Mouse (Mus musculus) E14TG2a.4 (cell line): ENCODE measurements around the gene Olfr71.

ENCODE experiments used
- H3K27me3 ChIP-seq: 2 replicates; pipeline ENCODE4 v1.6.1; 2014; ENCODE audit warnings: low read length, control low read depth; ENCODE audit not compliant: insufficient read depth
- H3K36me3 ChIP-seq: 2 replicates; pipeline ENCODE4 v1.6.1; 2014; ENCODE audit warnings: low read length, control low read depth; ENCODE audit not compliant: insufficient read depth
- H3K4me1 ChIP-seq: replicated peaks from 2 replicates; pipeline ENCODE4 v1.6.1; 2014; ENCODE audit warnings: low read depth, low read length, control low read depth
- H3K4me3 ChIP-seq: replicated peaks from 2 replicates; pipeline ENCODE4 v1.5.1; 2014; ENCODE audit warnings: mild to moderate bottlenecking, low read length
- H3K9me3 ChIP-seq: 2 replicates; pipeline ENCODE4 v1.6.1; 2014; ENCODE audit warnings: low read length, control low read depth
- CTCF ChIP-seq: conservative IDR thresholded peaks from 2 replicates; pipeline ENCODE4 v1.5.1; 2014; ENCODE audit warnings: low read length
- NANOG ChIP-seq: IDR thresholded peaks from 2 replicates; pipeline ENCODE4 v1.6.1; 2014; ENCODE audit warnings: borderline replicate concordance, low read length, mixed read lengths
- POU5F1 ChIP-seq: IDR thresholded peaks from 2 replicates; pipeline ENCODE4 v1.6.1; 2014; ENCODE audit warnings: low read length, borderline replicate concordance

Gene Olfr71

GRCm38 (mm10) chr4:43700707-43701106 is 9.3 kb downstream of the Olfr71 start, which contains the start of gene Olfr70:
Gene Olfr70, minus strand, starts transcription at chr4:43700807.
- Histone ChIP-seq H3K9me3 (no peaks in the 10 kb centered on the region), H3K4me3 (no peak within 1 kb of the TSS), H3K4me1 (peaks cover 4% of the 10 kb centered on the region), H3K27me3 (peaks cover 37% of the 10 kb centered on the region), H3K36me3 (no peaks in the 10 kb centered on the region)
- no peak for TF ChIP-seq NANOG

GRCm38 (mm10) chr4:43696561-43696960 is 13.5 kb downstream of the Olfr71 start:
- TF ChIP-seq NANOG, result no peak
- TF ChIP-seq CTCF, result no peak
- TF ChIP-seq POU5F1, result no peak

GRCm38 (mm10) chr4:43695249-43695671 is 14.8 kb downstream of the Olfr71 start:
- Histone ChIP-seq H3K4me3 (no peak overlapping the region), H3K4me1 (peaks cover 18% of the 10 kb centered on the region), H3K27me3 (peaks cover 32% of the 10 kb centered on the region), H3K9me3 (peaks cover 8% of the 10 kb centered on the region), H3K36me3 (no peaks in the 10 kb centered on the region)
- TF ChIP-seq POU5F1, result no peak
- TF ChIP-seq CTCF, result no peak
- no peak for TF ChIP-seq NANOG

More at GRCm38 (mm10) chr4:43696561-43696960, 13.5 kb downstream of the Olfr71 start:
- H3K36me3 ChIP-seq, result no peaks in the 10 kb centered on the region
- peaks cover 8% of the 10 kb centered on the region for H3K9me3 ChIP-seq
- peaks cover 25% of the 10 kb centered on the region for H3K27me3 ChIP-seq
- peaks cover 18% of the 10 kb centered on the region for H3K4me1 ChIP-seq
- no peak overlapping the region for H3K4me3 ChIP-seq

- peaks cover 34% of the 10 kb centered on the region for H3K27me3 ChIP-seq
- peaks cover 18% of the 10 kb centered on the region for H3K4me1 ChIP-seq
- no peak overlapping the region for H3K4me3 ChIP-seq
- H3K9me3 ChIP-seq, result peaks cover 8% of the 10 kb centered on the region
- H3K36me3 ChIP-seq, result no peaks in the 10 kb centered on the region
- TF ChIP-seq CTCF, result no peak
- no peak for TF ChIP-seq NANOG
- TF ChIP-seq POU5F1, result no peak
These were observed 15.4 kb downstream of the Olfr71 start for GRCm38 (mm10) chr4:43694439-43695248.

GRCm38 (mm10) chr4:43693806-43694241 is 16.2 kb downstream of the Olfr71 start:
- Histone ChIP-seq H3K4me3 (no peak overlapping the region), H3K36me3 (no peaks in the 10 kb centered on the region), H3K27me3 (peaks cover 34% of the 10 kb centered on the region), H3K4me1 (peaks cover 18% of the 10 kb centered on the region), H3K9me3 (peaks cover 8% of the 10 kb centered on the region)
- TF ChIP-seq POU5F1, result no peak
- no peak for TF ChIP-seq CTCF
- TF ChIP-seq NANOG, result no peak

- Histone ChIP-seq H3K4me3 (no peak overlapping the region), H3K4me1 (peaks cover 17% of the 10 kb centered on the region), H3K9me3 (peaks cover 8% of the 10 kb centered on the region), H3K27me3 (peaks cover 16% of the 10 kb centered on the region), H3K36me3 (no peaks in the 10 kb centered on the region)
- TF ChIP-seq NANOG, result no peak
- TF ChIP-seq POU5F1, result no peak
- TF ChIP-seq CTCF, result no peak
These were observed 19.0 kb downstream of the Olfr71 start for GRCm38 (mm10) chr4:43691026-43691425.

- Histone ChIP-seq H3K4me1 (peaks cover 15% of the 10 kb centered on the region; the same call in 1 of the 2 replicates), H3K9me3 (peaks cover 8% of the 10 kb centered on the region), H3K36me3 (no peaks in the 10 kb centered on the region), H3K4me3 (no peak overlapping the region), H3K27me3 (peaks cover 21% of the 10 kb centered on the region; the same call in 1 of the 2 replicates)
- TF ChIP-seq POU5F1 (no peak), CTCF (no peak), NANOG (no peak)
These were observed 20.0 kb downstream of the Olfr71 start for GRCm38 (mm10) chr4:43690021-43690420.

- peaks cover 20% of the 10 kb centered on the region for H3K4me1 ChIP-seq
- TF ChIP-seq POU5F1 (no peak), NANOG (no peak), CTCF (no peak)
- H3K36me3 ChIP-seq, result 0 out of 2 replicates have a peak, but pooled peaks cover 1% of the 10 kb centered on the region
- H3K9me3 ChIP-seq, result no peaks in the 10 kb centered on the region
- no peaks in the 10 kb centered on the region for H3K27me3 ChIP-seq
- no peak overlapping the region for H3K4me3 ChIP-seq
These were observed 30.5 kb downstream of the Olfr71 start for GRCm38 (mm10) chr4:43679416-43680043.
